Mouse (Mus musculus) intestine, embryonic 15.5 days (tissue): ENCODE data around the gene Poc1a. TPM values are rescaled to one million over a fixed set of nuclear protein-coding genes. Genes with fewer than 3 reads are reported as not detected.

Experiments used
- ATAC-seq: fragments of 200-750 bp; cut with Nextera tagmentation; 2 replicates; pipeline ENCODE4 v1.8.0; 2017; ENCODE audit warnings: moderate TSS enrichment, moderate library complexity
- H3K27ac ChIP-seq: fragments of 300-500 bp; sonication (generic); 2 replicates; pipeline ENCODE4 v1.5.1; 2015; ENCODE audit warnings: mild to moderate bottlenecking, inconsistent platforms
- H3K27me3 ChIP-seq: fragments of 300-500 bp; sonication (generic); replicated peaks from 2 replicates; pipeline ENCODE4 v1.6.1; 2015; ENCODE audit warnings: inconsistent platforms
- H3K36me3 ChIP-seq: fragments of 300-500 bp; sonication (generic); 2 replicates; pipeline ENCODE4 v1.6.1; 2015; ENCODE audit warnings: inconsistent platforms
- H3K4me1 ChIP-seq: fragments of 300-500 bp; sonication (generic); replicated peaks from 2 replicates; pipeline ENCODE4 v1.6.1; 2015; ENCODE audit warnings: inconsistent platforms
- H3K4me2 ChIP-seq: fragments of 300-500 bp; sonication (generic); replicated peaks from 2 replicates; pipeline ENCODE4 v1.6.1; 2015; ENCODE audit warnings: mild to moderate bottlenecking, inconsistent platforms
- H3K4me3 ChIP-seq: fragments of 300-500 bp; sonication (generic); replicated peaks from 2 replicates; pipeline ENCODE4 v1.5.1; 2015; ENCODE audit warnings: inconsistent platforms
- H3K9ac ChIP-seq: fragments of 300-500 bp; sonication (generic); 2 replicates; pipeline ENCODE4 v1.6.1; 2015; ENCODE audit warnings: inconsistent platforms
- H3K9me3 ChIP-seq: fragments of 300-500 bp; sonication (generic); 2 replicates; pipeline ENCODE4 v1.6.1; 2016; ENCODE audit warnings: inconsistent platforms
- WGBS: fragments of 180-500 bp; shearing (Covaris S2); methylation state at CpG from one replicate; pipeline ENCODE4 v1.1.7; 2015; 5-methylcytosine and 5-hydroxymethylcytosine counted together
- polyA plus RNA-seq: library from polyadenylated mRNA; unstranded; fragments of >200 nt; fragmentation: Nextera tagmentation; extraction: Ambion mirVana; gene quantifications from 2 replicates; pipeline ENCODE4 v1.2.1, GENCODE M21; 2015

The Poc1a gene
- polyA plus RNA-seq, 1 experiment from 2014 or later = 25.9 TPM

- no peak overlapping the region for H3K27ac ChIP-seq
- H3K36me3 ChIP-seq = no peaks in the 10 kb centered on the region
- no peak for ATAC-seq
- H3K9me3 ChIP-seq = no peaks in the 10 kb centered on the region
- no peak overlapping the region; the same call in 1 of the 2 replicates for H3K4me2 ChIP-seq
- H3K4me3 ChIP-seq = no peak overlapping the region
- peaks cover 15% of the 10 kb centered on the region for H3K4me1 ChIP-seq
- no peak overlapping the region for H3K9ac ChIP-seq
- WGBS = 72% methylated on average over 7 of the region's 7 CpGs
- H3K27me3 ChIP-seq = no peaks in the 10 kb centered on the region
Measured at GRCm38 (mm10) chr9:106365333-106365732, 84.5 kb downstream of the Poc1a start.

- no peak for ATAC-seq
- 47% methylated on average over 1 of the region's 1 CpGs for WGBS
- Histone ChIP-seq H3K4me1 (peaks cover 23% of the 10 kb centered on the region), H3K27me3 (no peaks in the 10 kb centered on the region), H3K27ac (no peak overlapping the region), H3K36me3 (0 out of 2 replicates have a peak, but pooled peaks cover 3% of the 10 kb centered on the region), H3K9ac (no peak overlapping the region), H3K9me3 (no peaks in the 10 kb centered on the region), H3K4me2 (no peak overlapping the region), H3K4me3 (no peak overlapping the region)
Measured at GRCm38 (mm10) chr9:106366188-106366587, 85.3 kb downstream of the Poc1a start.

GRCm38 (mm10) chr9:106367001-106367400 lies 86.1 kb downstream of the Poc1a start:
- ATAC-seq = 0 out of 2 replicates have a peak, but pooled peaks have one; percentile 0
- peak overlapping the region; percentile 93 for H3K4me3 ChIP-seq
- H3K27me3 ChIP-seq = no peaks in the 10 kb centered on the region
- peak overlapping the region; percentile 97 for H3K4me2 ChIP-seq
- H3K9ac ChIP-seq = peak overlapping the region; percentile 44
- H3K9me3 ChIP-seq = no peaks in the 10 kb centered on the region
- peaks cover 31% of the 10 kb centered on the region for H3K4me1 ChIP-seq
- 19% methylated on average over 5 of the region's 5 CpGs for WGBS
- peak overlapping the region; percentile 93; the same call in 1 of the 2 replicates for H3K27ac ChIP-seq
- H3K36me3 ChIP-seq = 0 out of 2 replicates have a peak, but pooled peaks cover 3% of the 10 kb centered on the region

- Histone ChIP-seq H3K9me3 (no peaks in the 10 kb centered on the region), H3K9ac (peak overlapping the region; percentile 88), H3K4me1 (peaks cover 37% of the 10 kb centered on the region), H3K36me3 (peaks cover 6% of the 10 kb centered on the region; the same call in 1 of the 2 replicates), H3K4me3 (peak overlapping the region; percentile 93), H3K27ac (peak overlapping the region; percentile 93), H3K4me2 (peak overlapping the region; percentile 97), H3K27me3 (no peaks in the 10 kb centered on the region)
- peak; percentile 94 for ATAC-seq
- WGBS = 1% methylated on average over 36 of the region's 36 CpGs
Measured at GRCm38 (mm10) chr9:106367592-106368111, 86.8 kb downstream of the Poc1a start.

- Histone ChIP-seq H3K4me1 (peaks cover 37% of the 10 kb centered on the region), H3K27ac (peak within 1 kb of the TSS; percentile 93), H3K4me2 (peak within 1 kb of the TSS; percentile 97), H3K36me3 (peaks cover 9% of the 10 kb centered on the region; the same call in 1 of the 2 replicates), H3K4me3 (peak within 1 kb of the TSS; percentile 93), H3K27me3 (no peaks in the 10 kb centered on the region), H3K9ac (peak within 1 kb of the TSS; percentile 88), H3K9me3 (no peaks in the 10 kb centered on the region)
- ATAC-seq = peak; percentile 80
- under 1% methylated on average over 54 of the region's 57 CpGs for WGBS
Measured at GRCm38 (mm10) chr9:106368112-106368717, 87.4 kb downstream of the Poc1a start, which contains the start of gene Dusp7. Dusp7 (plus strand) TSS chr9:106368632.

GRCm38 (mm10) chr9:106368831-106369501 lies 88.1 kb downstream of the Poc1a start:
- H3K4me3 ChIP-seq = peak overlapping the region; percentile 93
- peaks cover 37% of the 10 kb centered on the region for H3K4me1 ChIP-seq
- H3K27ac ChIP-seq = peak overlapping the region; percentile 93
- H3K9ac ChIP-seq = peak overlapping the region; percentile 88
- peak overlapping the region; percentile 97 for H3K4me2 ChIP-seq
- H3K9me3 ChIP-seq = no peaks in the 10 kb centered on the region
- under 1% methylated on average over 65 of the region's 72 CpGs for WGBS
- H3K36me3 ChIP-seq = peaks cover 9% of the 10 kb centered on the region; the same call in 1 of the 2 replicates
- no peaks in the 10 kb centered on the region for H3K27me3 ChIP-seq
- ATAC-seq = peak; percentile 31

GRCm38 (mm10) chr9:106369801-106370485 lies 89.1 kb downstream of the Poc1a start:
- Histone ChIP-seq H3K4me3 (peak overlapping the region; percentile 93), H3K9ac (peak overlapping the region; percentile 88), H3K4me2 (peak overlapping the region; percentile 97), H3K4me1 (peaks cover 37% of the 10 kb centered on the region), H3K9me3 (no peaks in the 10 kb centered on the region), H3K27me3 (no peaks in the 10 kb centered on the region), H3K36me3 (peaks cover 9% of the 10 kb centered on the region; the same call in 1 of the 2 replicates), H3K27ac (no peak overlapping the region)
- no peak for ATAC-seq
- 11% methylated on average over 11 of the region's 11 CpGs for whole genome bisulfite sequencing

- WGBS = 81% methylated on average over 30 of the region's 30 CpGs
- no peak overlapping the region for H3K9ac ChIP-seq
- H3K4me3 ChIP-seq = peak overlapping the region; percentile 93
- peaks cover 37% of the 10 kb centered on the region for H3K4me1 ChIP-seq
- peak overlapping the region; percentile 97 for H3K4me2 ChIP-seq
- H3K36me3 ChIP-seq = peaks cover 9% of the 10 kb centered on the region; the same call in 1 of the 2 replicates
- H3K9me3 ChIP-seq = no peaks in the 10 kb centered on the region
- H3K27me3 ChIP-seq = no peaks in the 10 kb centered on the region
- H3K27ac ChIP-seq = no peak overlapping the region
- ATAC-seq = no peak
Measured at GRCm38 (mm10) chr9:106370620-106371383, 89.9 kb downstream of the Poc1a start.

- 43% methylated on average over 6 of the region's 6 CpGs for WGBS
- Histone ChIP-seq H3K4me2 (peak overlapping the region; percentile 97), H3K27me3 (no peaks in the 10 kb centered on the region), H3K27ac (peak overlapping the region; percentile 44; the same call in 1 of the 2 replicates), H3K36me3 (peaks cover 9% of the 10 kb centered on the region; the same call in 1 of the 2 replicates), H3K4me3 (0 out of 2 replicates have a peak overlapping the region, but pooled peaks have one; percentile 7), H3K9me3 (no peaks in the 10 kb centered on the region), H3K9ac (peak overlapping the region; percentile 32), H3K4me1 (peaks cover 35% of the 10 kb centered on the region)
- no peak for ATAC-seq
Measured at GRCm38 (mm10) chr9:106371384-106371671, 90.5 kb downstream of the Poc1a start.

GRCm38 (mm10) chr9:106371776-106372175 lies 90.9 kb downstream of the Poc1a start:
- no peak for ATAC-seq
- Histone ChIP-seq H3K9ac (peak overlapping the region; percentile 32), H3K36me3 (peaks cover 9% of the 10 kb centered on the region; the same call in 1 of the 2 replicates), H3K27me3 (no peaks in the 10 kb centered on the region), H3K4me3 (0 out of 2 replicates have a peak overlapping the region, but pooled peaks have one; percentile 7), H3K4me2 (peak overlapping the region; percentile 97), H3K9me3 (no peaks in the 10 kb centered on the region), H3K27ac (peak overlapping the region; percentile 44; the same call in 1 of the 2 replicates), H3K4me1 (peaks cover 33% of the 10 kb centered on the region)
- WGBS = 23% methylated on average over 6 of the region's 6 CpGs
